Mouse (Mus musculus): ENCODE measurements around the gene Cnot6. TPM values are rescaled to one million over a fixed set of nuclear protein-coding genes. Genes with fewer than 3 reads are reported as not detected.
A peak's percentile ranks its signal among the peaks of the same experiment; 100 is the strongest.

Gene Cnot6
- polyA plus RNA-seq, 1 experiment: 37.6 TPM

- Histone ChIP-seq H3K27ac (ENCODE audit: insufficient read depth, low read depth, low read length) (no peak overlapping the region), H3K4me1 (ENCODE audit: control insufficient read depth, insufficient read depth, low read length) (peaks cover 3% of the 10 kb centered on the region; the same call in 1 of the 2 replicates), H3K4me3 (ENCODE audit: insufficient read depth, low read length) (no peak overlapping the region)
- TF ChIP-seq POLR2A (IDR thresholded peaks at IDR 0.05; ENCODE audit: borderline replicate concordance, low read depth, low read length): no peak
- peak; percentile 52 for TF ChIP-seq CTCF (IDR thresholded peaks at IDR 0.05; ENCODE audit: low read depth, low read length)
Measured at GRCm38 (mm10) chr11:49650113-49650993, 62.2 kb downstream of the Cnot6 start.

GRCm38 (mm10) chr11:49645677-49646076 is 66.8 kb downstream of the Cnot6 start:
- Histone ChIP-seq H3K4me1 (ENCODE audit: control insufficient read depth, insufficient read depth, low read length) (no peaks in the 10 kb centered on the region), H3K27ac (ENCODE audit: insufficient read depth, low read depth, low read length) (no peak overlapping the region), H3K4me3 (ENCODE audit: insufficient read depth, low read length) (no peak overlapping the region)
- TF ChIP-seq CTCF (IDR thresholded peaks at IDR 0.05; ENCODE audit: low read depth, low read length): no peak
- TF ChIP-seq POLR2A (IDR thresholded peaks at IDR 0.05; ENCODE audit: borderline replicate concordance, low read depth, low read length): no peak

DNA sequence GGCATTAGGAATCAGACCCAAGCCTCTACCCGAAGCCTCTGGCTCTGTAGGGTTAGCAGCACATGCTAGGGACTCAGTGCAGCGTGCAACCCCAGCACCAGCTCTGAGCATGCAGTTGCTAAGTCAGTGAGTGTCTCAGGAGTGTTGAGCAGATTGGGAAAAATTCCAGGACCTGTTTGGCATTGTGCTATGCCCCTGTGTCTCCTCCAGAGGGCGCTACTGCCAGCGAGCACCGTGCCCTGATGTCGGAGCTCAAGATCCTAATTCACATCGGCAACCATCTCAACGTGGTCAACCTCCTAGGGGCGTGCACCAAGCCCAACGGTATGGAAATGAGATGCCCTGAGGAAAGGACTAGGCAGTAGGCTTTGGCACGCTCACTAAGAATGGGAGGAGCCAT is 76.1 kb downstream of the Cnot6 start:
- Histone ChIP-seq H3K4me1 (ENCODE audit: control insufficient read depth, insufficient read depth, low read length) (peaks cover 4% of the 10 kb centered on the region), H3K27ac (ENCODE audit: insufficient read depth, low read depth, low read length) (no peak overlapping the region), H3K4me3 (ENCODE audit: insufficient read depth, low read length) (no peak overlapping the region)
- TF ChIP-seq CTCF (IDR thresholded peaks at IDR 0.05; ENCODE audit: low read depth, low read length): no peak
- TF ChIP-seq POLR2A (IDR thresholded peaks at IDR 0.05; ENCODE audit: borderline replicate concordance, low read depth, low read length): no peak

DNA sequence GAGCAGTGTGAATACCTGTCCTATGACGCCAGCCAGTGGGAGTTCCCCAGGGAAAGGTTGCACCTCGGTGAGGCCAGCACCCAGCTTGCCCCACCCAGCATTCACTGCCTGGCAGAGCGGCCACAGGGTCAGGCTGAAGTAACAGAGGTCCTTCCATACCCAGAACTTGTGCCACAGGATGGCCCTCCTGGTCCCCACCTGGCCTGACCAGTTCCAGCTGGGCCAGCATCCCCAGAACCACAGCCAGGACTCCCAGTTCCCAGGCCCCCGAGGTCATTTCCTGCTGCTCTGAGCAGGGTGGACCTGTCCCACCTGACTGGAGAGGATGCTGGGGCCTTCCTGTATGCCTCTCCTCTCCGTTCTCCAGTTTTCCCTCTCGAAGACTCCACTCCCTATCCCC is 76.9 kb downstream of the Cnot6 start:
- Histone ChIP-seq H3K27ac (ENCODE audit: insufficient read depth, low read depth, low read length) (no peak overlapping the region), H3K4me3 (ENCODE audit: insufficient read depth, low read length) (no peak overlapping the region), H3K4me1 (ENCODE audit: control insufficient read depth, insufficient read depth, low read length) (peaks cover 4% of the 10 kb centered on the region)
- TF ChIP-seq CTCF (IDR thresholded peaks at IDR 0.05; ENCODE audit: low read depth, low read length): no peak
- no peak for TF ChIP-seq POLR2A (IDR thresholded peaks at IDR 0.05; ENCODE audit: borderline replicate concordance, low read depth, low read length)

- no peak for TF ChIP-seq CTCF (IDR thresholded peaks at IDR 0.05; ENCODE audit: low read depth, low read length)
- no peak for TF ChIP-seq POLR2A (IDR thresholded peaks at IDR 0.05; ENCODE audit: borderline replicate concordance, low read depth, low read length)
- peaks cover 4% of the 10 kb centered on the region for H3K4me1 ChIP-seq (ENCODE audit: control insufficient read depth, insufficient read depth, low read length)
- H3K4me3 ChIP-seq (ENCODE audit: insufficient read depth, low read length): no peak overlapping the region
- no peak overlapping the region for H3K27ac ChIP-seq (ENCODE audit: insufficient read depth, low read depth, low read length)
Measured at GRCm38 (mm10) chr11:49634101-49634500, 78.4 kb downstream of the Cnot6 start.

DNA sequence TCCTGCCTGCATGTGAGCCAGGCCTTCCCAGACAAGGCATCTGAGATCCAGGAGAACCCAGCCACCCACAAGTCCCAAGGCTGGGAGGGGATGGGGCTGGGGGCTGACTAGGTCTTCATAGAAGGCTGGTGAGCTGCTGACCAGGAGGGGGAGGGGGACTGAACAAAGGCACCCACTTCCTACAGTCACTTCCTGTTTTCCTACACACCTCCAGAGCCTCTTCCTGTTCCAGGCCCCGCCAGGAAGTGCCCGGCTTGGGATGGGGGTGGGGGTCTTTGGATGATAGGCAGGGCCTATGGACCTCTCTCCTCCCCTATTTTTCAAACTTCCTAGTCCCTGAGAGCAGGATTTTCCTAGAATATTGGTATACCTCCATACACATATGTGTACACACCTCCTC is 80.3 kb downstream of the Cnot6 start:
- peaks cover 4% of the 10 kb centered on the region for H3K4me1 ChIP-seq (ENCODE audit: control insufficient read depth, insufficient read depth, low read length)
- no peak for TF ChIP-seq CTCF (IDR thresholded peaks at IDR 0.05; ENCODE audit: low read depth, low read length)
- no peak for TF ChIP-seq POLR2A (IDR thresholded peaks at IDR 0.05; ENCODE audit: borderline replicate concordance, low read depth, low read length)
- H3K4me3 ChIP-seq (ENCODE audit: insufficient read depth, low read length): no peak overlapping the region
- H3K27ac ChIP-seq (ENCODE audit: insufficient read depth, low read depth, low read length): no peak overlapping the region

GRCm38 (mm10) chr11:49631154-49631553 is 81.4 kb downstream of the Cnot6 start:
- no peak overlapping the region for H3K27ac ChIP-seq (ENCODE audit: insufficient read depth, low read depth, low read length)
- H3K4me1 ChIP-seq (ENCODE audit: control insufficient read depth, insufficient read depth, low read length): peaks cover 4% of the 10 kb centered on the region
- H3K4me3 ChIP-seq (ENCODE audit: insufficient read depth, low read length): no peak overlapping the region
- TF ChIP-seq CTCF (IDR thresholded peaks at IDR 0.05; ENCODE audit: low read depth, low read length): 0 out of 2 replicates have a peak, but pooled peaks have one; percentile 6
- TF ChIP-seq POLR2A (IDR thresholded peaks at IDR 0.05; ENCODE audit: borderline replicate concordance, low read depth, low read length): no peak

DNA sequence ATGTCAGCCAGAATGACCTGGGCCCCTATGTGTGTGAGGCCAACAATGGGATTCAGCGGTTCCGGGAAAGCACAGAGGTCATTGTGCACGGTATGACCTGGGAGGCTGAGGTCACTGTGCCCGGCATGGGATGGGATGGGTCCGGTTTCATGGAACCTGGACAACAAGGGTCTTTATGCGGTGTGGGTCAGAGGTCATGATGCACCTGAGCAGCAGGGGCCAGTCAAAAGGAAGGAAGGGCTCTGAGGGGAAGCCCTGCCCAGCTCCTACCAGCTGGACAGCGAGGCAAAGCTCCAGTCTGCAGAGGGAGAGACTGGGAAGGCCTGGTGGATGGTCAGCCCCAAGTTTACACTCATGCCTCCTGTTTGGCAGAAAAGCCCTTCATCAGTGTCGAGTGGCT is 85.8 kb downstream of the Cnot6 start:
- no peak for TF ChIP-seq CTCF (IDR thresholded peaks at IDR 0.05; ENCODE audit: low read depth, low read length)
- no peak for TF ChIP-seq POLR2A (IDR thresholded peaks at IDR 0.05; ENCODE audit: borderline replicate concordance, low read depth, low read length)
- Histone ChIP-seq H3K4me1 (ENCODE audit: control insufficient read depth, insufficient read depth, low read length) (no peaks in the 10 kb centered on the region), H3K27ac (ENCODE audit: insufficient read depth, low read depth, low read length) (no peak overlapping the region), H3K4me3 (ENCODE audit: insufficient read depth, low read length) (no peak overlapping the region)

DNA sequence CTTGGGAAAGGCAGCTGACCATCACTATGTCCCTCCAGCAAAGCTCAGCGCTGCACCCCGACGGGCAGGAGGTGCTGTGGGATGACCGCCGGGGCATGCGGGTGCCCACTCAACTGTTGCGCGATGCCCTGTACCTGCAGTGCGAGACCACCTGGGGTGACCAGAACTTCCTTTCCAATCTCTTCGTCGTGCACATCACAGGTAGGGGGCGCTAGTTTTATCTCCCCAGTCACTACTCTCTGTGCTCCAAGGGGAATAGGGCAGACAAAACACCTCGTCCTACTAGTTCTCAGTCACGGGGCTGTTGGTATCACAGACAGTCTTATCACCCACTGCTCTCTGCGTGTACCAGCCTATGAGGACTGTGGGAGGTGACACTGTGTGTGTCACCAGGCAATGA is 86.7 kb downstream of the Cnot6 start:
- Histone ChIP-seq H3K4me3 (ENCODE audit: insufficient read depth, low read length) (no peak overlapping the region), H3K4me1 (ENCODE audit: control insufficient read depth, insufficient read depth, low read length) (no peaks in the 10 kb centered on the region), H3K27ac (ENCODE audit: insufficient read depth, low read depth, low read length) (no peak overlapping the region)
- TF ChIP-seq POLR2A (IDR thresholded peaks at IDR 0.05; ENCODE audit: borderline replicate concordance, low read depth, low read length) (no peak), CTCF (IDR thresholded peaks at IDR 0.05; ENCODE audit: low read depth, low read length) (no peak; the same call in 1 of the 2 replicates)

DNA sequence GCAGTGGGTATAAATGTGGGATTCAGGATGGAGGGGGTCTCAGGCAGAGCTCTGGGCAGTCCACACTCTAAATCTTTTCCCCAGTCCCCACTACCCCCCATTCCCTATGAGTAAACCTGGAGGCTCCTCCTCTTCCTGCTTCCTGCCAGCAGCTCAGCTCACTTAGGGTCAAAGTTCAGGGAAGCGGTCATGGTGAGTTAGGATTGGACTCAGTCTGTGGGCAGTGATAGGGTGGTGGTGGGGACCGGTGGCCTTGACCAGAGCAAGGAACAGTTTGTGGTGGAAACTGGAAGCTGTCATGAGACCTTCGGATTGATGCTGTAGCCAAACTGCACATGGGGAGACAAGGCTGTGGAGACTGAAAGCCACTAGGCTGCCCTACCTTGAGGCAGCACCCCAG is 88.4 kb downstream of the Cnot6 start:
- H3K4me3 ChIP-seq (ENCODE audit: insufficient read depth, low read length): no peak overlapping the region
- TF ChIP-seq CTCF (IDR thresholded peaks at IDR 0.05; ENCODE audit: low read depth, low read length) (no peak), POLR2A (IDR thresholded peaks at IDR 0.05; ENCODE audit: borderline replicate concordance, low read depth, low read length) (no peak)
- no peak overlapping the region for H3K27ac ChIP-seq (ENCODE audit: insufficient read depth, low read depth, low read length)
- no peaks in the 10 kb centered on the region for H3K4me1 ChIP-seq (ENCODE audit: control insufficient read depth, insufficient read depth, low read length)
